Mouse (Mus musculus): ENCODE measurements around the gene Gm20821.
"Not testable (repeated sequence)": the region's sequence is repeated elsewhere in the genome, so short reads cannot be mapped to it uniquely, and the experiment has no call there.

Gm20821 gene

GRCm38 (mm10) chrY:9781504-9781903 lies at the start of gene Gm20821:
Gene Gm20821 (plus strand): TSS chrY:9781804.
- not testable (repeated sequence) for DNase-seq (ENCODE audit: low spot score in 2 of 2)
